Mouse (Mus musculus): ENCODE measurements around the gene Jdp2. TPM values are rescaled to one million over a fixed set of nuclear protein-coding genes. Genes with fewer than 3 reads are reported as not detected.

Gene Jdp2
- total RNA-seq, 2 experiments from 2014 or later, result 8.8 to 9.2 TPM

DNA sequence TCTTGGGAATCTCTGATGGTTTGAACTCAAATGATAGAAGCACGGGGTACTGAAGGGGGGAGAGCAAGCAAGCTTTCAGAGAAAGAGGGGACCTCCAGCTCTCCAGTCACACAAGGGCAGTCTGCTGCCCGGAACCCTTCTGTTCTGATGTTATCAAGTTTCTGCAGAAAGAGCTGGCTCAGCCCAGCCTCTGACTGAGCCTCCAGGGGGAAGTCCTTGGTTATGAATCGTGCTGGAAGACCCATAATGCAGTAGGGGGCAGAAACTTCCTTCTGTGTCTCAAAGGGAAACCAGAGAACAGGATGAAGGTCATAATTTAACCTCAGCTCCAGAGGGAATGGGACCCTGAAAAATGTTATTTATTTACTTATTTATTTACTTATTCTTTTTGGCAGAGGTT lies 71.3 kb downstream of the Jdp2 start:
- intact Hi-C loops (cut with DNase I), result no loop called here
- DNase-seq (ENCODE audit: low spot score), result no peak

DNA sequence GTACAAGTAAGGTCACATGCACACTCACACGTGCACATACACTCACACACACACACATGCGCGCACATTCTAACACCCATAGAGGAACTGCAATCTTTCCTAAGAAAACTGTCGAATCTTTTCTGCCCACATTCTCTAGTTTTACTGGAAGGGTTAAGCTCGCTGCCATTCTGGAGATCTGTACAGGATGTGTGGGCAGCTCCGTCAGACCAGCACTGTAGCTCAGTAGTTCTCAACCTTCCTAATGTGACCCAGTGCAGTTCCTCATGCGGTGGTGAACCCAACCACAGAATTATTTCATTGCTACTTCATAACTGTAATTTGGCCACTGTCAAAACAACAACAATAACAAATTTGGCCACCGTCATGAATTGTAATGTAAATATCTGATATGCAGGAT lies 75.1 kb downstream of the Jdp2 start:
- DNase-seq (ENCODE audit: low spot score), result no peak
- intact Hi-C loops (cut with DNase I), result no loop called here

DNA sequence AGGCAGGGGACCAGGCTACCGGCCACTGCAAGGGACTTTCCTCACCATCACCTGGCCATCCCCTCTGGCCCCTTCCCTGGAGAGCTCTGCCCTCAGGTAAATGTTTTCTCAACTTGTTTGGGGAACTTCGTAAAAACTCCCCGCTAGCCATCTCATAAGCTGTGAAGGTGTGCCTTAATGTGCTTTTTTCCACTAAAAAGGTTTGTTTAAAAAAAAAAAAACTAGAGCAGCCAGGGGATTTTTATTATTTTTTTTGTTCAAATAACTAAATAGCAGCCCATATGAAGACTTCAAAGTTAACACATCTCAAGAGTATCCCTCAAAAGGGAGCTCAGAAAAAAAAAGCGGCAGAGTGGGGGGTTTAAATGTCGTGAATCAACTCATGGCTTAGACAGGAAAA lies 80.3 kb downstream of the Jdp2 start:
- no peak for DNase-seq (ENCODE audit: low spot score)
- intact Hi-C loops (cut with DNase I), result no loop called here

DNA sequence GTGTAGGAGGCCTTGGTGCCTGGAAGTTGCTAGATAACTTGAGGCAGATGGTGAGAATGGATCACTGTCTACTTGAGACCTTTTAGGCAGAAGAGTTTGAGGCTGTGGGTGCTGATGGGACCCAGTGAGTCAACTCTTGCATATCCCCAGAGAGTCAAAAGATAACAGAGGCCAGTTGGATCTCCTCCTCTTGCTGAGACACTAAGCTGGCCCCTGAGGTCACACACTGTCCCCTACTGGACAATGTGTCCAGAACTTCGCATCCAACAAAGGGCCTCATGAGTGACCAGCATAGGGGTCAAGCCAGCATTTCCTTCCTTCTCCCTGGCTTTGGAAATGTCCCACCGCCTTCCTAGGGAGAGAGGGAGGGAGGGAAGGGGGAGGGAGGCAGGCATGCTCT lies 81.0 kb downstream of the Jdp2 start:
- DNase-seq (ENCODE audit: low spot score), result no peak
- intact Hi-C loops (cut with DNase I), result no loop called here

DNA sequence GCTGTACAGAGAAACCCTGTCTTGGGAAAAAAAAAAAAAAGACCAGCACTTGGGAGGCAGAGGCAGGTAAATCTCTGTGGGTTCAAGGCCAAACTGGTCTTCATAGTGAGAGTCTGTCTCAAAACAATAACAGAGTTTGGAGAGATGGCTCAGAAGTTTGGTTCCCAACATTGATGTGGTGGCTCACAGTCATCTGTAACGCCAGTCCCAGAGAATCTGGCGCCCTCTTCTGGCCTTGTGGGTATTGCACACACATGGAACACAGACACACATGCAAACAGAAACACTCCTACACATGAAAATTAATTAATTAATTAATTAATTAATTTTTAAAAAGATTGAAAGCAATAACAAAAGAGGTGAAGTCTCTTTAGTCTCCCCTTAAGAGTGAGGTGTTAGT lies 83.5 kb downstream of the Jdp2 start:
- intact Hi-C loops (cut with DNase I), result no loop called here

DNA sequence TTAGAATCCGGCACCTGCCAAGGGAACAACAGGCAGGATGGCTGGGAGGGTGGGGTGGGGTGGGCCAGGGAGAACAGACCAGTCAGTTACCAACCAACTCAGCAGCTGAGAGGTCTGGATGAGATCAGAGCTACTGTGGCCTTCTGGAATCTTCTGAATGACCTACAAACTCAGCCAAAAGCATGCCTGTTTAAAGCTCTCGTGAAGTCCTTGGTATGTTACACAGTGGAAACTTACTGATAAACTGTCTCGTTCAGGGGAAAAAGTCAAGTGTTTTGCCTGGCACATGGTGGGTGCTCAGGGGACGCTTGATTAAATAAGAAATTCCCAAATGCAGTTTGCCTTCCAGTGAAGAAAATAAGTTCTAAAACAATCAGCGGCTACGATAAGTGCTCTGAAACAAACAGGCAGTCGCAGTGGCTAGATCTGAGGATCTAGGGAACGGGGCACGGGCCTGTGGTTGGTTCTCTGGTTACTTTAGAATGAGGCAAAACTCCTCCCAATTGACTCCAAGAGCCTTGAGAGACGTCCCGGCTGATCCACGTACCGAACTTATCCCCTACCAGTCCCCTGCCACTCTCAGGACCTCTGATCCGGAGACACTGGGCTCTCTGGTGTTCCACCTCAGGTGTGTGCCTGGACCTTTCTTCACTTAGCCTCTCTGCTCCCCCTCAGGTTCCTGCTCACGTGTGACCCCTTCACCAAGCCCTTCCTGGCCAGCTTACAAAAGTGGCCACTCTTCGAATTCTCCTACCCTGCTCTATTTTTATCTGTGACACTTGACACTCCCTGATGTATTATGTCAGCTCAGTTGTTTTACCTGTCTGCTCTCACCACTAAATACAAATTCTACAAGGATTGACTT lies 85.8 kb downstream of the Jdp2 start:
- no peak for DNase-seq (ENCODE audit: low spot score)
- intact Hi-C loops (cut with DNase I), result no loop called here

More for the DNA sequence above, 83.5 kb downstream of the Jdp2 start:
- no peak for DNase-seq (ENCODE audit: low spot score)

DNA sequence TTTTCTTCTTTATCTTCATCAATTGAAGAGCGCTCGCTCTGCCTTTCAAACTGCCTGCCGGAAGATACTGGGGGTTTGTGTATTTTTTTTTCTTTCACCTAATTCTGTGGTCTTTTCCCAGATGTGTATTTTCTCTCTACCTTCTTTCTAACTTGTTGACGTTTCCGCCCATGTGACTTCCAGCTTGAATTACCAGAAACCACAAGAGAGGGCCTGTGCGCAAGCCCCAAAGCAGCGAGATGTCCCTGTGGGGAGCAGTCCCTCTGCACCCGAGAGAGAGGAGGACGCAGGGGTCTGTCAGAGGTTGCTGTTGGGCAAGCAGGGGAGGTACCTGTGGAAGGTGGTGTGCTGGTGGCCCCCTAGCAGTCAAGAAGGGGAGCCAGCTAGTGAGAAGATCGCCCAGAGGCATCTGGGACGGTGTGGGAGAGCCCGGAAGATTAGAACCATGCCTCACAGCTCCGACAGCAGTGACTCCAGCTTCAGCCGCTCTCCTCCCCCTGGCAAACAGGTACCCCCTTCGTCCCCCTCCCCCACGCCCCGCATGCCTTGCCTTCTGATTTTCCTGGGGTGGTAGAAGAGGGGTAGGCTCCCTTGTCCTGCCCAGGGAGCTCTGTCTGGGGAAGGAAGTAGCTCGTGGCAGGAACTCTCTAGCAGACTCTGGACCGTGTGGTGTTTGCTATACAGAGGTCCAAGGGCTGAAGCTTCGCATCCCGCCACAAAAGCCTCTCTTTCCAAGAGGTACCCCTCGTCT lies 87.8 kb downstream of the Jdp2 start, which contains the start of gene Batf:
Gene Batf, plus strand, starts transcription at position 204 of the 751 bp plus-strand sequence.
- intact Hi-C loops (cut with DNase I), result no loop called here
- no peak for DNase-seq (ENCODE audit: low spot score)

DNA sequence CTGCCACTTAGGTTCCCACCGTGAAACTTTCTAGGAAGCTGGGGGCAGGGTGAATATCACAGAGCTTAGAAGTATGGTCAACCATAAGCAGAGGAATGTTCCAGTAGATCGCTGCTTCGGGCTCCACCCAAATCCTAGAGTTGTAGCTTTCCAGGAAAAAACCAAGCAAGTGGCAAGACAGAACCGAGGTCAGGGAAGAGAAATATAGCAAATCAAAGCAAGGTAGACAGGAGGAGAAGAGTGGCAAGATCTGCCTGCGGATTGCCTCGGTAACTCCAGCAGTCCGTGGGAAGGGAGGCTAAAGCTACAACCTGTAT lies 88.3 kb downstream of the Jdp2 start:
- intact Hi-C loops (cut with DNase I), result no loop called here

DNA sequence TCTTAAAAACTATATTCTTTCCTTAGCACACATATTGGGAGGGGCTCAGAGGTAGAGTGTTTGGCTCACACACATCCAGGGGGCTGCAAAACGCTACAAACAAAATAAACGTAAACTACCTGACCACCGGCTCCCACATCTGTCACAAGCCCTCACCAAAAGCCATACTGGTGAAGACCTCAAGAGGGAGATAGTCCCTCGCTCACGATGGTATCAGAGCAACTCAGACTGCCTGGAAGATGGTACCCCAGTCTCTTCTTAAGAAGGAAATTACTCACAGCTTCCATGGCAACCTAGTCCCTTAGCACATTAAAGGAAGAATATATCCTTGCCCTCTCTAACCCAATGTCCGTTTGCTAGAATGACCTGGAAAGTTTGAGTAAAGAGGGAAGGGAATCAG lies 89.0 kb downstream of the Jdp2 start:
- intact Hi-C loops (cut with DNase I), result no loop called here

More for the DNA sequence above, 88.3 kb downstream of the Jdp2 start:
- DNase-seq (ENCODE audit: low spot score), result no peak

More for the DNA sequence above, 89.0 kb downstream of the Jdp2 start:
- no peak for DNase-seq (ENCODE audit: low spot score)

Other genes starting within 250 kb of the Jdp2 start
- 100 to 1,000 TPM; 155 to 163 TPM for gene Tmed10, start 224.2 kb upstream of the Jdp2 start, total RNA-seq (2021)
- 1 to 10 TPM; 3.4 to 3.9 TPM for gene Fos, start 125.1 kb upstream of the Jdp2 start, total RNA-seq (2021)
- gene Batf, start 87.6 kb downstream of the Jdp2 start, total RNA-seq (2021), result 1 to 10 TPM in 1 of 2 experiments, under 1 TPM in 1; 0.55 to 1.0 TPM
- 1 to 10 TPM; 1.9 to 2.7 TPM for gene Flvcr2, start 147.5 kb downstream of the Jdp2 start, total RNA-seq (2021)
- gene Erg28, start 225.5 kb downstream of the Jdp2 start, total RNA-seq (2021), result 1 to 10 TPM; 5.8 to 7.0 TPM
- gene Ttll5, start 225.6 kb downstream of the Jdp2 start, total RNA-seq (2021), result 10 to 100 TPM; 13.0 to 13.4 TPM